Mouse (Mus musculus) testis, adult 2 months (tissue): ENCODE data around the gene Akap1.
"Not testable (repeated sequence)": the region's sequence is repeated elsewhere in the genome, so short reads cannot be mapped to it uniquely, and the experiment has no call there.

Experiments
- CTCF ChIP-seq: fragments of 200-500 bp; IDR thresholded peaks from 2 replicates; pipeline ENCODE4 v1.5.1; 2012; ENCODE audit warnings: low read depth, mild to moderate bottlenecking, inconsistent platforms, low read length, moderate library complexity; ENCODE audit not compliant: control insufficient read depth, insufficient read depth, insufficient replicate concordance
- POLR2A ChIP-seq: fragments of 200-500 bp; IDR thresholded peaks from 2 replicates; pipeline ENCODE4 v1.6.1; 2012; ENCODE audit warnings: low read depth, mild to moderate bottlenecking, inconsistent platforms, low read length, moderate library complexity; ENCODE audit not compliant: control insufficient read depth

GRCm38 (mm10) chr11:88890904-88891303 lies 26.5 kb upstream of the Akap1 start:
- TF ChIP-seq POLR2A, CTCF: not testable (repeated sequence)
